Mouse (Mus musculus) testis, adult 2 months (tissue): Measurements from ENCODE around the gene Adprhl2.

Source experiments
- CTCF ChIP-seq: fragments of 200-500 bp; IDR thresholded peaks from 2 replicates; pipeline ENCODE4 v1.5.1; 2012; ENCODE audit warnings: low read depth, mild to moderate bottlenecking, inconsistent platforms, low read length, moderate library complexity; ENCODE audit not compliant: control insufficient read depth, insufficient read depth, insufficient replicate concordance
- POLR2A ChIP-seq: fragments of 200-500 bp; IDR thresholded peaks from 2 replicates; pipeline ENCODE4 v1.6.1; 2012; ENCODE audit warnings: low read depth, mild to moderate bottlenecking, inconsistent platforms, low read length, moderate library complexity; ENCODE audit not compliant: control insufficient read depth

GRCm38 (mm10) chr4:126339461-126339860 is 18.0 kb upstream of the Adprhl2 start:
- no peak for TF ChIP-seq CTCF
- TF ChIP-seq POLR2A, result no peak
